Mouse (Mus musculus) liver, adult 2 months (tissue): ENCODE results near the gene Arhgef2. TPM values are rescaled to one million over a fixed set of nuclear protein-coding genes. Genes with fewer than 3 reads are reported as not detected.

Experiments used
- DNase-seq: peaks from one replicate; pipeline ENCODE4 v3.0.0-alpha.2; 2011; ENCODE audit warnings: low read depth, low spot score; ENCODE audit errors: extremely low read depth
- H3K27ac ChIP-seq: fragments of 200-500 bp; replicated peaks from 2 replicates; pipeline ENCODE4 v1.5.1; 2012; ENCODE audit warnings: low read depth, mild to moderate bottlenecking, control low read depth, inconsistent platforms, low read length; ENCODE audit not compliant: insufficient read depth
- H3K27me3 ChIP-seq: fragments of 200-500 bp; 2 replicates; pipeline ENCODE4 v1.6.1; 2012; ENCODE audit warnings: mild to moderate bottlenecking, moderate library complexity, low read length, inconsistent platforms; ENCODE audit not compliant: control insufficient read depth, insufficient read depth
- H3K36me3 ChIP-seq: fragments of 200-500 bp; 2 replicates; pipeline ENCODE4 v1.6.1; 2012; ENCODE audit warnings: low read length, inconsistent platforms; ENCODE audit not compliant: control insufficient read depth, insufficient read depth
- H3K4me1 ChIP-seq: fragments of 200-500 bp; 2 replicates; pipeline ENCODE4 v1.6.1; 2011; ENCODE audit warnings: low read length; ENCODE audit not compliant: control insufficient read depth, insufficient read depth
- H3K4me3 ChIP-seq: fragments of 200-500 bp; 2 replicates; pipeline ENCODE4 v1.5.1; 2011; ENCODE audit warnings: low read depth, mild to moderate bottlenecking, control low read depth, low read length, moderate library complexity; ENCODE audit not compliant: insufficient read depth
- H3K79me2 ChIP-seq: fragments of 200-500 bp; 2 replicates; pipeline ENCODE4 v1.6.1; 2012; ENCODE audit warnings: inconsistent platforms, mild to moderate bottlenecking, low read length, moderate library complexity; ENCODE audit not compliant: control insufficient read depth, insufficient read depth
- H3K9ac ChIP-seq: fragments of 200-500 bp; 2 replicates; pipeline ENCODE4 v1.6.1; 2012; ENCODE audit warnings: low read depth, mild to moderate bottlenecking, control low read depth, inconsistent platforms, low read length
- CTCF ChIP-seq: fragments of 200-500 bp; IDR thresholded peaks from 2 replicates; pipeline ENCODE4 v1.5.1; 2011; ENCODE audit warnings: low read depth, low read length, control low read depth
- POLR2A ChIP-seq: fragments of 200-500 bp; IDR thresholded peaks from 2 replicates; pipeline ENCODE4 v1.6.1; 2011; ENCODE audit warnings: low read length, control low read depth; ENCODE audit not compliant: insufficient read depth; ENCODE audit errors: extremely low read depth
- WGBS: fragments of 180-500 bp; shearing (Covaris S2); methylation state at CpG from one replicate; pipeline ENCODE4 v1.1.7; 2018; 5-methylcytosine and 5-hydroxymethylcytosine counted together
- polyA plus RNA-seq: library from polyadenylated mRNA; depleted of rRNA; stranded (reverse); fragments of >200 nt; gene quantifications from 2 replicates; pipeline ENCODE4 v1.2.3, GENCODE M21; 2012
- total RNA-seq: library from RNA; depleted of rRNA; stranded (reverse); fragments of >200 nt; gene quantifications from 2 replicates; pipeline ENCODE4 v1.2.3, GENCODE M21; 2014

The Arhgef2 gene
- total and polyA plus RNA-seq, 2 experiments = 2.7 to 4.9 TPM

DNA sequence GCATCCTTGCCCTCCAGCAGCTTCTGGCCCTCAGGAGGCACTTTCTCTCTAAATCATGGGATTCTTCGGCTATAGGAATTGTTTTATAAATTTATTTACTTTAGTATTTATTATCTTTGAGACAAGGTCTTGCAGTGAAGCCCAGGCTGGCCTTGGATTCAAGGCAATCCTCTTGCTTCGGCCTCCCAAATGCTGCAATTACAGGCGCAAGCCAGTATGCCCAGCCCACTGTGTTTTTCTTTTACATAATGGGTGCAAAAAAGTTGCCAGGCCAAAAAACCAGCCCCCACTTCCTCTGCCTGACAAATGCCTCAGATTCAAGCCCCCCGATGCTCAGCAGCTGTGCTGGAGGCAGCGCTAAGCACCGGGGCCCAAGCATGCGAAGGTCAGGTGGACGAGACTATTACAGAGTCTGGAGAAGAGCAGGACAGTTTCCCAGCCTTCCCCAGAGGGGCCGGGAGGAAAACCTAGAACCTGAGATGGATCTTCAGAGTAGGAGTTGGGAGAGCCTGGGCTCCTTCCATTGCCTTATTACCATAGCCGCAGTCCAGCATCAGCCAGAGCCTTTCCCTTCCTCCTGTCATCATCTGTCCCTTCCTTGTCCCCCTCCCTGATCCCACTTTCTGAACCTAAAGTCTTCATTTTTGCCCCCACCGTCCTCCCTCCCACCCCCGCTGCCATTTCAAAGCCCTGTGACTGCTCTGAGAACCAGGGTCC lies 42.8 kb downstream of the Arhgef2 start:
- Histone ChIP-seq H3K4me3 (no peak overlapping the region), H3K27ac (no peak overlapping the region), H3K4me1 (no peaks in the 10 kb centered on the region), H3K36me3 (no peaks in the 10 kb centered on the region; the same call in 1 of the 2 replicates), H3K9ac (no peak overlapping the region), H3K27me3 (no peaks in the 10 kb centered on the region), H3K79me2 (no peaks in the 10 kb centered on the region)
- no peak for TF ChIP-seq CTCF
- TF ChIP-seq POLR2A = no peak
- 89% methylated on average over 12 of the region's 12 CpGs for WGBS
- no peak for DNase-seq

DNA sequence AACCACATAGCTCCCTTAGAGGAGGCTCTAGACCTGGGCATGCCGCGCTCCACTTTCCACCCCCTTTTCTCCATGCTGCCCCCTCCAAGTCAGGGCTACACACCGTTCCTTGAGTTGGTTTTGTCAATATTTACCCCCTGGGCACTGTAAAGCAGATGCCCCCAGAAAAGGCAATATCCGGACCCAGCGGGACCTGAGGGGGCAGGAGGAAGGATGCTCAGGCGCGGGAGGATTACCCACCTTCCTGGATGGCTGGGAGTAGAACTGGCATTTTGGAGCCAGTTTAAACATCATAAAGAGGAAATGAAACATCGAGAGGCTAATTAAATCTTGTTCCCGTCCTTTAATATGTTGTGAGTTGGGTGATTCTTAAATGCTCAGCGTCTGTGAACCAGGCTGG lies 43.4 kb downstream of the Arhgef2 start:
- H3K27me3 ChIP-seq = no peaks in the 10 kb centered on the region
- no peaks in the 10 kb centered on the region for H3K4me1 ChIP-seq
- no peaks in the 10 kb centered on the region; the same call in 1 of the 2 replicates for H3K36me3 ChIP-seq
- no peak for TF ChIP-seq CTCF
- no peak for TF ChIP-seq POLR2A
- no peak overlapping the region for H3K9ac ChIP-seq
- 78% methylated on average over 10 of the region's 10 CpGs for WGBS
- no peak overlapping the region for H3K27ac ChIP-seq
- H3K79me2 ChIP-seq = no peaks in the 10 kb centered on the region
- DNase-seq = no peak
- H3K4me3 ChIP-seq = no peak overlapping the region

DNA sequence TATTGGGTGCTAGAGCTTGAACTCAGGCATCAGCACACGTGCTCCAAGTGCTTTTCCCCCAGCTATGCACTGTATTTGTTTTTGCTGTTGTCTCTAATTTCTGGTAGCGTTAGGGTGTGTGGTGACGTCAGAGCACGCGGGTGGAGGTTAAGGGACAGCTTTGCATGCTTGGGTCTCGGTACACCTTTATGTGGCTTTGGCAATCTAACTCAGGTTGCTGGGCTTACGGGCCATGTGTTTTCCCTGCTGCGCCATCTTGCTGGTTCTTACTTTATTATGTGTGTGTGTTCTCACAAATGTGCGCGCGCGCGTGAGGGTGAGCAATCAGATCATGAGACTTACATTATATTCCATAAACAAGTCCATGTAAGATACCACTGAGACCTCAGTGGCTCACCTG lies 44.2 kb downstream of the Arhgef2 start:
- H3K4me1 ChIP-seq = no peaks in the 10 kb centered on the region
- 93% methylated on average over 13 of the region's 13 CpGs for WGBS
- H3K79me2 ChIP-seq = no peaks in the 10 kb centered on the region
- no peak overlapping the region for H3K27ac ChIP-seq
- H3K4me3 ChIP-seq = no peak overlapping the region
- DNase-seq = no peak
- no peaks in the 10 kb centered on the region; the same call in 1 of the 2 replicates for H3K36me3 ChIP-seq
- H3K9ac ChIP-seq = no peak overlapping the region
- H3K27me3 ChIP-seq = no peaks in the 10 kb centered on the region
- TF ChIP-seq CTCF (no peak), POLR2A (no peak)

DNA sequence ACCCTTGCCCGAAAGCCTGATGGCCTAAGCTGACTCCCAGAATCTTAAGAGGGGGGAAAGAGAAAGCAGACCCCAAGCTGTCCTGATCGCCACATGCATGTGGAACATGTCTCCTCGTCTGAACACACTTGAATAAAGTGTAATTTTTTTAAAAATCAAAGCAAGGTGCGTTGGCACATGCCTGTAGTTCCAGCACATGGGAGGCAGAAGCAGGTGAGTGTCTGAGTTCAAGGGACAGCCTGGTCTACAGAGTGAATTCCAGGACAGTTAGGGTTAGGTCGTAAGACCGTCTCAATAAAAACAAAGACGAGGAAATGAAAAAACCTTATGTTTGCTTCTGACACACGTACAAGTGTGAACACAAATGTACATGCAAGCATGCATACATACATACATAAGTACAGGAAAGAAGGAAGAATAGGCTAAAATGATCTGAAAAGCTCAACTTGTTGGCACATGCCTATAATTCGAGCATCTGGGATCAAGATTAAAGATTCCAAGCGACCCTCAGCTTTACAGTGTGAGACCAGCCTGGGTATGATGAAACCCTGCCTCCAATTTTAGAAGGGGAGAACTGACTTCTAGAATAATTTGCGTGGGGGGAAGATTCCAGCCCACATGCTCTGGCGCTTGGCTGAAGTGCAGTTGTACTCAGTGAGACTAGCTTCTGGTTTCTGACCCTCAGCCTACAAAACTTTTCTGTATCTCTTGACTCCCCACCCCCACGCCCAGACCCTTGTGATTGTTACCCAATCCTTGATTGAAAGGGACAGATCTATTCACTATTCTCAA lies 45.1 kb downstream of the Arhgef2 start:
- DNase-seq = no peak
- TF ChIP-seq CTCF (no peak), POLR2A (no peak)
- Histone ChIP-seq H3K79me2 (no peaks in the 10 kb centered on the region), H3K4me3 (no peak overlapping the region), H3K27ac (no peak overlapping the region), H3K9ac (no peak overlapping the region), H3K36me3 (no peaks in the 10 kb centered on the region), H3K4me1 (no peaks in the 10 kb centered on the region), H3K27me3 (no peaks in the 10 kb centered on the region)
- 70% methylated on average over 13 of the region's 13 CpGs for WGBS

DNA sequence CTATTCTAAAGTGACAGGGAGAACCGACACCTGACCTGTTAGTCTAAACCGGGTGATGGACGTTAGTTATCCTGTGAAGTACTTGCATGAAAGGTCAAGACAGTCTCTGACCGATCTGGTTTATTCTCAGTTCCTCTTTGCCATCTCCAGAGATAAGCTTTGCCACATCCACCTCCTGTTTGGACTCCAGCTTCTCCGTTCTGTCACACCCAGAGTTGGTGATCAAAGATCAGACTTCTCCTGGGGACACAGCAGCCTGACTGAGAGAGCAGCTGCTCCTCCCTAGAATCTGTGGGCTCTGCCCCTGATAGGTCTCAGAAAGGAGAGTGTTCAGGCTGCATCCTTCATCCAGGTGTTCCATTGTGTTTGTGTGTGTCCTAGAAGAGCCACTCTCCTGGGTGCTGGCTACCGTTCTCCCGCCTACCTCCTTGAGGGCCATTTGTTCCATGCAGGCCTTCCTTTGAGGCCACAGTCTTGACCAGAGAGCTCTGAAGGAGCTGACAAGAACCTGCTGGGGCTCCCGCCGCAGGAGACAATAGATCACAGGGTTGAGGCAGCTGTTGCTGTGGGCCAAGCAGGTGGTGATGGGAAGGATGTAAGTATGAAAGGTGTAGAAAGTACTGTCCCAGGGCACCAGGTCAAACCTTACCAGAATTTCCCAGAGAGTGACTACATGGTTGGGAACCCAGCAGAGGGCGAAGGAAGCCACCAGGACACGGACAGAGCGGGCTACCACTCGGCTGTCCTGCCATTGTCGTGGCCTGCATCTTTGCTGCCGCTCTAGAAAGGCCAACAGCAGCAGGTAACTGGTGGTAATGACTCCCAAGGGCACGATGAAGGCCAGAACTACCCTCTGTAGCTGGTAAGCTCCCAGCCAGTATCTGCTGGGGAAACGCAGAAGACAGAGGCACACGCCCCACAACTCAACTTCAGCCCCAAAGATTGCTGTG lies 46.2 kb downstream of the Arhgef2 start:
- DNase-seq = no peak
- WGBS = 77% methylated on average over 18 of the region's 18 CpGs
- H3K79me2 ChIP-seq = no peaks in the 10 kb centered on the region
- TF ChIP-seq POLR2A (no peak), CTCF (no peak)
- H3K4me3 ChIP-seq = no peak overlapping the region
- no peak overlapping the region for H3K27ac ChIP-seq
- H3K36me3 ChIP-seq = no peaks in the 10 kb centered on the region
- no peaks in the 10 kb centered on the region for H3K27me3 ChIP-seq
- H3K9ac ChIP-seq = no peak overlapping the region
- no peaks in the 10 kb centered on the region for H3K4me1 ChIP-seq
